Mouse (Mus musculus): ENCODE results near the gene Chd2. TPM values are rescaled to one million over a fixed set of nuclear protein-coding genes. Genes with fewer than 3 reads are reported as not detected.

Chd2 gene
- polyA plus RNA-seq, 1 experiment = 48.6 TPM

DNA sequence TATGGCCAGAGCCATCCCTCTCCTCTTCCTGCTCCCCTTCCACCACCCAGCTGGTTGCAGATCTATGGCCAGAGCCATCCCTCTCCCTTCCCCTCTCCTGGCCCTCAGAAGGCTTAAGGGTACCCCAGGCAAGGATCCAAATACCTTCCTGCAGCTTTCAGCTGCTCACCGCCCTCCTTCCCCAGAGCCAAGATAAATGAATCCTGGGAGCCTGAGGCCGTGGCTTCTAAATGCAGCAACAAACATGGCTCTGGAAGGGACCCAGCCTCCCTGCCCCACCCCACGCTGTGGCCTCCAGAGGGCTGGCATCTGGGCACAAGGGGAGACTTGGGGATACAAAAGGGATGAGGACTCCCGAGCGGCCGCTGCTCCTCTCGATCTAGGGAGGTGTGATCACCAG is 129.2 kb downstream of the Chd2 start:
- DNase-seq (ENCODE audit: low read depth in 1 of 2, low spot score in 2 of 2) = no peak
- Histone ChIP-seq H3K4me3 (ENCODE audit: extremely low read depth, insufficient read depth, insufficient read length) (no peak overlapping the region), H3K36me3 (ENCODE audit: control insufficient read depth, insufficient read depth, low read length) (no peaks in the 10 kb centered on the region), H3K4me1 (ENCODE audit: control insufficient read depth, insufficient read depth, insufficient read length) (no peaks in the 10 kb centered on the region), H3K27ac (ENCODE audit: insufficient read depth, low read length) (no peak overlapping the region), H3K27me3 (ENCODE audit: control insufficient read depth, insufficient read depth, low read length) (no peaks in the 10 kb centered on the region)
- WGBS = 82% methylated on average over 7 of the region's 7 CpGs
- TF ChIP-seq POLR2A (IDR thresholded peaks at IDR 0.05; ENCODE audit: low read depth, low read length) = no peak
- TF ChIP-seq CTCF (IDR thresholded peaks at IDR 0.05; ENCODE audit: extremely low read depth, insufficient read depth, insufficient read length, insufficient replicate concordance) = no peak

GRCm38 (mm10) chr7:73411986-73412385 is 129.6 kb downstream of the Chd2 start:
- TF ChIP-seq POLR2A (IDR thresholded peaks at IDR 0.05; ENCODE audit: low read depth, low read length) (no peak), CTCF (IDR thresholded peaks at IDR 0.05; ENCODE audit: extremely low read depth, insufficient read depth, insufficient read length, insufficient replicate concordance) (no peak)
- H3K4me3 ChIP-seq (ENCODE audit: extremely low read depth, insufficient read depth, insufficient read length) = no peak overlapping the region
- no peaks in the 10 kb centered on the region for H3K36me3 ChIP-seq (ENCODE audit: control insufficient read depth, insufficient read depth, low read length)
- no peaks in the 10 kb centered on the region for H3K4me1 ChIP-seq (ENCODE audit: control insufficient read depth, insufficient read depth, insufficient read length)
- no peaks in the 10 kb centered on the region for H3K27me3 ChIP-seq (ENCODE audit: control insufficient read depth, insufficient read depth, low read length)
- H3K27ac ChIP-seq (ENCODE audit: insufficient read depth, low read length) = no peak overlapping the region
- 73% methylated on average over 4 of the region's 4 CpGs for WGBS
- no peak for DNase-seq (ENCODE audit: low read depth in 1 of 2, low spot score in 2 of 2)

- Histone ChIP-seq H3K4me3 (ENCODE audit: extremely low read depth, insufficient read depth, insufficient read length) (no peak overlapping the region), H3K4me1 (ENCODE audit: control insufficient read depth, insufficient read depth, insufficient read length) (no peaks in the 10 kb centered on the region), H3K36me3 (ENCODE audit: control insufficient read depth, insufficient read depth, low read length) (no peaks in the 10 kb centered on the region), H3K27ac (ENCODE audit: insufficient read depth, low read length) (no peak overlapping the region), H3K27me3 (ENCODE audit: control insufficient read depth, insufficient read depth, low read length) (no peaks in the 10 kb centered on the region)
- 64% methylated on average over 7 of the region's 7 CpGs for WGBS
- no peak for TF ChIP-seq POLR2A (IDR thresholded peaks at IDR 0.05; ENCODE audit: low read depth, low read length)
- no peak for TF ChIP-seq CTCF (IDR thresholded peaks at IDR 0.05; ENCODE audit: extremely low read depth, insufficient read depth, insufficient read length, insufficient replicate concordance)
- no peak for DNase-seq (ENCODE audit: low read depth in 1 of 2, low spot score in 2 of 2)
Measured at GRCm38 (mm10) chr7:73411523-73411922, 130.1 kb downstream of the Chd2 start.

- no peaks in the 10 kb centered on the region for H3K4me1 ChIP-seq (ENCODE audit: control insufficient read depth, insufficient read depth, insufficient read length)
- TF ChIP-seq POLR2A (IDR thresholded peaks at IDR 0.05; ENCODE audit: low read depth, low read length) (no peak), CTCF (IDR thresholded peaks at IDR 0.05; ENCODE audit: extremely low read depth, insufficient read depth, insufficient read length, insufficient replicate concordance) (no peak)
- no peak overlapping the region for H3K27ac ChIP-seq (ENCODE audit: insufficient read depth, low read length)
- H3K4me3 ChIP-seq (ENCODE audit: extremely low read depth, insufficient read depth, insufficient read length) = no peak overlapping the region
- no peak for DNase-seq (ENCODE audit: low read depth in 1 of 2, low spot score in 2 of 2)
- H3K27me3 ChIP-seq (ENCODE audit: control insufficient read depth, insufficient read depth, low read length) = no peaks in the 10 kb centered on the region
- 93% methylated on average over 11 of the region's 11 CpGs for WGBS
- no peaks in the 10 kb centered on the region for H3K36me3 ChIP-seq (ENCODE audit: control insufficient read depth, insufficient read depth, low read length)
Measured at GRCm38 (mm10) chr7:73405550-73405949, 136.1 kb downstream of the Chd2 start.

- DNase-seq (ENCODE audit: low read depth in 1 of 2, low spot score in 2 of 2) = no peak
- Histone ChIP-seq H3K27ac (ENCODE audit: insufficient read depth, low read length) (no peak overlapping the region), H3K27me3 (ENCODE audit: control insufficient read depth, insufficient read depth, low read length) (no peaks in the 10 kb centered on the region), H3K36me3 (ENCODE audit: control insufficient read depth, insufficient read depth, low read length) (no peaks in the 10 kb centered on the region), H3K4me3 (ENCODE audit: extremely low read depth, insufficient read depth, insufficient read length) (no peak overlapping the region), H3K4me1 (ENCODE audit: control insufficient read depth, insufficient read depth, insufficient read length) (no peaks in the 10 kb centered on the region)
- WGBS = 60% methylated on average over 3 of the region's 3 CpGs
- TF ChIP-seq CTCF (IDR thresholded peaks at IDR 0.05; ENCODE audit: extremely low read depth, insufficient read depth, insufficient read length, insufficient replicate concordance) = no peak
- TF ChIP-seq POLR2A (IDR thresholded peaks at IDR 0.05; ENCODE audit: low read depth, low read length) = no peak
Measured at GRCm38 (mm10) chr7:73403538-73403937, 138.1 kb downstream of the Chd2 start.

GRCm38 (mm10) chr7:73402671-73403070 is 139.0 kb downstream of the Chd2 start:
- H3K4me3 ChIP-seq (ENCODE audit: extremely low read depth, insufficient read depth, insufficient read length) = no peak overlapping the region
- H3K27me3 ChIP-seq (ENCODE audit: control insufficient read depth, insufficient read depth, low read length) = peaks cover 3% of the 10 kb centered on the region; the same call in 1 of the 2 replicates
- no peak overlapping the region for H3K27ac ChIP-seq (ENCODE audit: insufficient read depth, low read length)
- no peak for TF ChIP-seq CTCF (IDR thresholded peaks at IDR 0.05; ENCODE audit: extremely low read depth, insufficient read depth, insufficient read length, insufficient replicate concordance)
- no peak for TF ChIP-seq POLR2A (IDR thresholded peaks at IDR 0.05; ENCODE audit: low read depth, low read length)
- whole genome bisulfite sequencing = 73% methylated on average over 1 of the region's 1 CpGs
- no peak for DNase-seq (ENCODE audit: low read depth in 1 of 2, low spot score in 2 of 2)
- no peaks in the 10 kb centered on the region for H3K36me3 ChIP-seq (ENCODE audit: control insufficient read depth, insufficient read depth, low read length)
- H3K4me1 ChIP-seq (ENCODE audit: control insufficient read depth, insufficient read depth, insufficient read length) = no peaks in the 10 kb centered on the region

GRCm38 (mm10) chr7:73402106-73402505 is 139.5 kb downstream of the Chd2 start:
- TF ChIP-seq CTCF (IDR thresholded peaks at IDR 0.05; ENCODE audit: extremely low read depth, insufficient read depth, insufficient read length, insufficient replicate concordance) (no peak), POLR2A (IDR thresholded peaks at IDR 0.05; ENCODE audit: low read depth, low read length) (no peak)
- Histone ChIP-seq H3K4me1 (ENCODE audit: control insufficient read depth, insufficient read depth, insufficient read length) (no peaks in the 10 kb centered on the region), H3K27me3 (ENCODE audit: control insufficient read depth, insufficient read depth, low read length) (peaks cover 3% of the 10 kb centered on the region; the same call in 1 of the 2 replicates), H3K36me3 (ENCODE audit: control insufficient read depth, insufficient read depth, low read length) (no peaks in the 10 kb centered on the region), H3K27ac (ENCODE audit: insufficient read depth, low read length) (no peak overlapping the region), H3K4me3 (ENCODE audit: extremely low read depth, insufficient read depth, insufficient read length) (no peak overlapping the region)
- no peak for DNase-seq (ENCODE audit: low read depth in 1 of 2, low spot score in 2 of 2)
- 73% methylated on average over 2 of the region's 2 CpGs for WGBS
